8 mouse cellular contexts compared by ENCODE assay signal in genomic region chr6:117862899-117863620, GRCm38 (mm10). TPM values are rescaled to one million over a fixed set of nuclear protein-coding genes. Genes with fewer than 3 reads are reported as not detected.
A peak's percentile ranks its signal among the peaks of the same experiment; 100 is the strongest.
DNase-seq lines count a peak whose midpoint lies in the region; ATAC-seq lines count a peak whose summit lies in the region.

No protein-coding gene starts in this region.

- peak; percentile 18 for DNase-seq in Muller cell, postnatal 12 days (ENCODE audit: inconsistent ontology term)
- DNase-seq in cerebellum, adult 18-20 months: peak; percentile 79 to 89
- DNase-seq in layer of hippocampus, postnatal 25 days (ENCODE audit: extremely low spot score in 1 of 2, low spot score in 1 of 2): peak; percentile 22 to 55
- DNase-seq in lung, postnatal 14 days: peak; percentile 47
- DNase-seq in right cerebral cortex, adult 18-20 months: peak; percentile 79
- peak; percentile 81 for DNase-seq in thymus, postnatal 4 days

- H3K27me3 ChIP-seq in forebrain, embryonic 16.5 days (replicated peaks; ENCODE audit: control insufficient read depth, insufficient read depth, low read length): no peaks in the 10 kb centered on the region
- H3K27me3 ChIP-seq in hindbrain, embryonic 12.5 days: no peaks in the 10 kb centered on the region

- ATAC-seq in forebrain, embryonic 16.5 days: peak; percentile 96
- ATAC-seq in hindbrain, embryonic 12.5 days (ENCODE audit: low FRiP score): peak; percentile 94

- H3K36me3 ChIP-seq in forebrain, embryonic 16.5 days (ENCODE audit: control insufficient read depth, insufficient read depth): no peaks in the 10 kb centered on the region
- H3K36me3 ChIP-seq in hindbrain, embryonic 12.5 days: no peaks in the 10 kb centered on the region

- H3K4me3 ChIP-seq in forebrain, embryonic 16.5 days (replicated peaks; ENCODE audit: low read length): peak overlapping the region; percentile 95
- H3K4me3 ChIP-seq in hindbrain, embryonic 12.5 days: peak overlapping the region; percentile 76

- peak overlapping the region; percentile 88 for H3K9ac ChIP-seq in forebrain, embryonic 16.5 days (replicated peaks; ENCODE audit: low read depth, low read length)
- H3K9ac ChIP-seq in hindbrain, embryonic 12.5 days: peak overlapping the region; percentile 76

- 2% methylated on average over 26 of the region's 26 CpGs for WGBS in forebrain, embryonic 16.5 days
- WGBS in hindbrain, embryonic 12.5 days: 3% methylated on average over 26 of the region's 26 CpGs

- H3K9me3 ChIP-seq in forebrain, embryonic 16.5 days (ENCODE audit: control insufficient read depth, low read length): no peaks in the 10 kb centered on the region
- no peaks in the 10 kb centered on the region for H3K9me3 ChIP-seq in hindbrain, embryonic 12.5 days (replicated peaks)

- peaks cover 7% of the 10 kb centered on the region for H3K4me1 ChIP-seq in forebrain, embryonic 16.5 days (replicated peaks; ENCODE audit: control insufficient read depth, insufficient read depth, low read length)
- H3K4me1 ChIP-seq in hindbrain, embryonic 12.5 days: peaks cover 7% of the 10 kb centered on the region

- peak overlapping the region; percentile 98 for H3K4me2 ChIP-seq in forebrain, embryonic 16.5 days (ENCODE audit: low read length)
- peak overlapping the region; percentile 90 for H3K4me2 ChIP-seq in hindbrain, embryonic 12.5 days (replicated peaks)

- no peak overlapping the region for H3K27ac ChIP-seq in forebrain, embryonic 16.5 days (ENCODE audit: low read length)
- no peak overlapping the region for H3K27ac ChIP-seq in hindbrain, embryonic 12.5 days

RNA-seq across cellular contexts. Expression of gene Zfp239, which starts 1.2 kb away (rescaled TPM):
- 18.0 and 18.5 TPM in 2 replicates for polyA plus RNA-seq in forebrain, embryonic 16.5 days (2015; fragmentation: Nextera tagmentation; extraction: Ambion mirVana)
- 12.2 and 14.9 TPM in 2 replicates for polyA plus RNA-seq in hindbrain, embryonic 12.5 days (2016; fragmentation: Nextera tagmentation; extraction: Ambion mirVana)
- total RNA-seq in layer of hippocampus, postnatal 25 days (2021): 10 to 100 TPM; 37.1 to 38.7 TPM

RNA-seq across cellular contexts. Expression of gene Zfp637, which starts 22.1 kb away (rescaled TPM):
- polyA plus RNA-seq in forebrain, embryonic 16.5 days (2015; fragmentation: Nextera tagmentation; extraction: Ambion mirVana): 208 and 225 TPM in 2 replicates
- 133 and 140 TPM in 2 replicates for polyA plus RNA-seq in hindbrain, embryonic 12.5 days (2016; fragmentation: Nextera tagmentation; extraction: Ambion mirVana)
- 10 to 100 TPM; 48.0 to 50.8 TPM for total RNA-seq in layer of hippocampus, postnatal 25 days (2021)

RNA-seq across cellular contexts. Expression of gene Hnrnpf, which starts 37.1 kb away (rescaled TPM):
- polyA plus RNA-seq in forebrain, embryonic 16.5 days (2015; fragmentation: Nextera tagmentation; extraction: Ambion mirVana): 366 and 411 TPM in 2 replicates
- 474 and 480 TPM in 2 replicates for polyA plus RNA-seq in hindbrain, embryonic 12.5 days (2016; fragmentation: Nextera tagmentation; extraction: Ambion mirVana)
- total RNA-seq in layer of hippocampus, postnatal 25 days (2021): 100 to 1,000 TPM; 112 to 124 TPM

Comparison
In these comparisons a context has a peak if more than half of its experiments do, and no peak if none do; other contexts are left out.
1. DNase-seq: peak in every context shown above with its lines; median percentile 84 in cerebellum, adult 18-20 months; 81 in thymus, postnatal 4 days; 79 in right cerebral cortex, adult 18-20 months; 47 in lung, postnatal 14 days; 38 in layer of hippocampus, postnatal 25 days; 18 in Muller cell, postnatal 12 days.